Mouse (Mus musculus) MEL (cell line): ENCODE measurements around the gene Wdr37. TPM values are rescaled to one million over a fixed set of nuclear protein-coding genes. Genes with fewer than 3 reads are reported as not detected.

Source experiments
- DNase-seq: peaks from one replicate; pipeline ENCODE4 v3.0.0; 2011; ENCODE audit warnings: low read depth, low spot score
- H3K27ac ChIP-seq: 2 replicates; pipeline ENCODE4 v1.5.1; 2012; ENCODE audit warnings: low read depth, mild to moderate bottlenecking, control low read depth, low read length, moderate library complexity; ENCODE audit not compliant: control insufficient read depth
- H3K27me3 ChIP-seq, 2 experiments: fragments of 150-350 bp in 1 of 2; sonication (generic) in 1 of 2; 2 replicates each; pipeline ENCODE4 v1.6.1; 2012; ENCODE audit warnings: low read length in 2 of 2, mild to moderate bottlenecking in 2 of 2, improper control_type of control experiment in 1 of 2, moderate library complexity in 1 of 2; ENCODE audit not compliant: insufficient read depth in 2 of 2, control insufficient read depth in 1 of 2
- H3K36me3 ChIP-seq, 2 experiments: 2 replicates each; pipeline ENCODE4 v1.6.1; 2012 to 2014; ENCODE audit warnings: low read length in 2 of 2, improper control_type of control experiment in 1 of 2, inconsistent platforms in 1 of 2, mild to moderate bottlenecking in 1 of 2; ENCODE audit not compliant: insufficient read depth in 2 of 2, control insufficient read depth in 1 of 2
- H3K4me1 ChIP-seq, 2 experiments: fragments of 150-350 bp in 1 of 2; sonication (generic) in 1 of 2; 2 replicates each; pipeline ENCODE4 v1.6.1; 2012; ENCODE audit warnings: low read length in 2 of 2, improper control_type of control experiment in 1 of 2, mild to moderate bottlenecking in 1 of 2; ENCODE audit not compliant: insufficient read depth in 2 of 2, control insufficient read depth in 1 of 2
- H3K4me3 ChIP-seq, 2 experiments: fragments of 150-350 bp in 1 of 2; sonication (generic) in 1 of 2; 2 replicates each; pipeline ENCODE4 v1.5.1; 2012; ENCODE audit warnings: low read depth in 2 of 2, low read length in 2 of 2, mild to moderate bottlenecking in 2 of 2, moderate library complexity in 2 of 2, control low read depth in 1 of 2, improper control_type of control experiment in 1 of 2; ENCODE audit not compliant: control insufficient read depth in 1 of 2, insufficient read depth in 1 of 2
- H3K79me2 ChIP-seq: 2 replicates; pipeline ENCODE4 v1.6.1; 2012; ENCODE audit warnings: mild to moderate bottlenecking, low read length, moderate library complexity; ENCODE audit not compliant: control insufficient read depth, poor library complexity, insufficient read depth
- H3K9ac ChIP-seq: 2 replicates; pipeline ENCODE4 v1.6.1; 2012; ENCODE audit warnings: low read depth, mild to moderate bottlenecking, control low read depth, low read length, moderate library complexity; ENCODE audit not compliant: control insufficient read depth, poor library complexity, severe bottlenecking
- H3K9me3 ChIP-seq: fragments of 150-350 bp; sonication (generic); replicated peaks from 2 replicates; pipeline ENCODE4 v1.6.1; 2012; ENCODE audit warnings: mild to moderate bottlenecking, low read length, improper control_type of control experiment, moderate library complexity; ENCODE audit not compliant: insufficient read depth
- BHLHE40 ChIP-seq: IDR thresholded peaks from 2 replicates; pipeline ENCODE4 v1.6.1; 2012; ENCODE audit warnings: low read depth, mild to moderate bottlenecking, inconsistent platforms, low read length, improper control_type of control experiment, borderline replicate concordance
- E2F4 ChIP-seq: IDR thresholded peaks from 2 replicates; pipeline ENCODE4 v1.6.1; 2011; ENCODE audit warnings: low read depth, low read length, improper control_type of control experiment, borderline replicate concordance
- ELF1 ChIP-seq: IDR thresholded peaks from 2 replicates; pipeline ENCODE4 v1.6.1; 2014; ENCODE audit warnings: low read depth, mild to moderate bottlenecking, inconsistent platforms, low read length, improper control_type of control experiment, moderate library complexity
- EP300 ChIP-seq, 2 experiments: IDR thresholded peaks; 2 replicates each; pipeline ENCODE4 v1.6.1; 2011; ENCODE audit warnings: improper control_type of control experiment in 2 of 2, low read length in 2 of 2, low read depth in 1 of 2, mild to moderate bottlenecking in 1 of 2
- ETS1 ChIP-seq: IDR thresholded peaks from 2 replicates; pipeline ENCODE4 v1.6.1; 2012; ENCODE audit warnings: low read depth, mild to moderate bottlenecking, inconsistent platforms, low read length, improper control_type of control experiment, moderate library complexity
- HCFC1 ChIP-seq: IDR thresholded peaks from 2 replicates; pipeline ENCODE4 v1.6.1; 2012; ENCODE audit warnings: low read depth, mild to moderate bottlenecking, inconsistent platforms, low read length, improper control_type of control experiment, moderate library complexity
- MAFK ChIP-seq: IDR thresholded peaks from 2 replicates; pipeline ENCODE4 v1.6.1; 2011; ENCODE audit warnings: low read depth, mild to moderate bottlenecking, low read length, improper control_type of control experiment, borderline replicate concordance
- MAX ChIP-seq: IDR thresholded peaks from 2 replicates; pipeline ENCODE4 v1.6.1; 2011; ENCODE audit warnings: low read length, improper control_type of control experiment
- MAZ ChIP-seq: IDR thresholded peaks from 2 replicates; pipeline ENCODE4 v1.6.1; 2012; ENCODE audit warnings: low read depth, mild to moderate bottlenecking, inconsistent platforms, low read length, improper control_type of control experiment
- MXI1 ChIP-seq: IDR thresholded peaks from 2 replicates; pipeline ENCODE4 v1.6.1; 2011; ENCODE audit warnings: mild to moderate bottlenecking, low read depth, low read length, improper control_type of control experiment
- MYB ChIP-seq: IDR thresholded peaks from 2 replicates; pipeline ENCODE4 v1.6.1; 2011; ENCODE audit warnings: mild to moderate bottlenecking, low read depth, low read length, improper control_type of control experiment
- MYC ChIP-seq: IDR thresholded peaks from 2 replicates; pipeline ENCODE4 v1.6.1; 2011; ENCODE audit warnings: low read depth, mild to moderate bottlenecking, low read length, improper control_type of control experiment, moderate library complexity
- POLR2AphosphoS2 ChIP-seq: IDR thresholded peaks from 2 replicates; pipeline ENCODE4 v1.6.1; 2011; ENCODE audit warnings: low read length, improper control_type of control experiment
- RCOR1 ChIP-seq: IDR thresholded peaks from 2 replicates; pipeline ENCODE4 v1.6.1; 2012; ENCODE audit warnings: low read depth, mild to moderate bottlenecking, inconsistent platforms, low read length, improper control_type of control experiment
- SIN3A ChIP-seq: IDR thresholded peaks from 2 replicates; pipeline ENCODE4 v1.6.1; 2012; ENCODE audit warnings: low read length, improper control_type of control experiment, inconsistent platforms
- SMC3 ChIP-seq: IDR thresholded peaks from 2 replicates; pipeline ENCODE4 v1.6.1; 2011; ENCODE audit warnings: low read depth, low read length, improper control_type of control experiment
- TAL1 ChIP-seq: IDR thresholded peaks from 2 replicates; pipeline ENCODE4 v1.6.1; 2012; ENCODE audit warnings: mild to moderate bottlenecking, inconsistent platforms, low read length, moderate library complexity, mixed read lengths
- USF2 ChIP-seq, 2 experiments: IDR thresholded peaks; 2 replicates each; pipeline ENCODE4 v1.6.1; 2011 to 2012; ENCODE audit warnings: improper control_type of control experiment in 2 of 2, low read length in 2 of 2, borderline replicate concordance in 1 of 2, inconsistent platforms in 1 of 2, low read depth in 1 of 2, mild to moderate bottlenecking in 1 of 2; ENCODE audit not compliant: insufficient read depth in 1 of 2
- ZKSCAN1 ChIP-seq: IDR thresholded peaks from 2 replicates; pipeline ENCODE4 v1.6.1; 2012; ENCODE audit warnings: low read depth, mild to moderate bottlenecking, inconsistent platforms, low read length, improper control_type of control experiment, moderate library complexity
- polyA plus RNA-seq, 2 experiments: library from polyadenylated mRNA; stranded (reverse) in 1 of 2; unstranded in 1 of 2; fragments of >175 nt in 1 of 2; fragments of >200 nt in 1 of 2; gene quantifications; 2 replicates each; pipeline versions ENCODE4 v1.2.1 to v1.2.4; 2012; ENCODE audit warnings: low replicate concordance in 2 of 2, low read depth in 1 of 2; ENCODE audit not compliant: insufficient read length in 2 of 2, insufficient read depth in 1 of 2, missing spikeins in 1 of 2
- total RNA-seq: library from RNA; depleted of rRNA; stranded (reverse); fragments of 300-350 nt; gene quantifications from 2 replicates; pipeline ENCODE4 v1.2.3, GENCODE M21; 2012

The Wdr37 gene
- total and polyA plus RNA-seq, 3 experiments: 8.6 to 14.7 TPM; not detected in 1

DNA sequence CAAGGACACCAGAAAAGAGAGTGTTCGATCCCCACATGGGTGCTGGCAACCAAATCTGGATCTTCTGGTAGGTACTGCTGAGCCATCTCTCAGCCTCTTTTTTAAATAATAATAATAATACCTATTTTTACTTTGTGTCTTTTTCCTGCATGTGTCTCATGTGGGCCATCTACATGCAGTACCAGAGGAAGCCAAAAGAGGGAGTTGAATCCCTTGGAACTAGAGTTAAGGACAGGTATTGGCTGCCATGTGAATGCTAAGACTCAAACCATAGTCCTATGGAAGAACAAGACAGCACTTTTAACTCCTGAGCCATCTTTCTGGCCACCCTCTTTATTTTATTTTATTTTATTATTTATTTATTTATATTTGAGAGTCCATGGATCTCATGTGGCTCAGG lies 16.9 kb upstream of the Wdr37 start (continued):
- no peak for TF ChIP-seq ELF1
- no peak for TF ChIP-seq MAZ
- TF ChIP-seq POLR2AphosphoS2: no peak
- TF ChIP-seq E2F4: no peak
- peak; percentile 66 for TF ChIP-seq SMC3
- no peak for TF ChIP-seq ZKSCAN1
- no peak for TF ChIP-seq TAL1
- 0 out of 2 replicates have a peak, but pooled peaks have one; percentile 28 for TF ChIP-seq MXI1
- no peak for TF ChIP-seq USF2 (IDR thresholded peaks at IDR 0.05; ENCODE audit: borderline replicate concordance in 1 of 2, insufficient read depth in 1 of 2, low read depth in 1 of 2, low read length in 2 of 2)
- 0 out of 2 replicates have a peak, but pooled peaks have one; percentile 58 for TF ChIP-seq MYC
- no peak for TF ChIP-seq BHLHE40
- TF ChIP-seq MYB: no peak
- TF ChIP-seq, all 39 proteins: peak for 7

GRCm38 (mm10) chr13:8886185-8886560 lies 14.5 kb upstream of the Wdr37 start:
- H3K9me3 ChIP-seq: no peaks in the 10 kb centered on the region
- DNase-seq: no peak
- no peaks in the 10 kb centered on the region for H3K36me3 ChIP-seq
- H3K27me3 ChIP-seq: no peaks in the 10 kb centered on the region
- H3K79me2 ChIP-seq: no peaks in the 10 kb centered on the region; the same call in 1 of the 2 replicates
- H3K9ac ChIP-seq: peak overlapping the region; percentile 72
- H3K27ac ChIP-seq: no peak overlapping the region
- TF ChIP-seq RCOR1 (no peak), HCFC1 (no peak), MAX (peak; percentile 71), SIN3A (peak; percentile 37), MXI1 (peak; percentile 87), ETS1 (no peak), MAFK (no peak), EP300 (IDR thresholded peaks at IDR 0.05; ENCODE audit: low read depth in 1 of 2, low read length in 2 of 2) (no peak)
- H3K4me3 ChIP-seq: peak overlapping the region; percentile 79 to 82
- H3K4me1 ChIP-seq: no peaks in the 10 kb centered on the region
